Mouse (Mus musculus): ENCODE data around the gene Evi5l.

Evi5l gene

DNA sequence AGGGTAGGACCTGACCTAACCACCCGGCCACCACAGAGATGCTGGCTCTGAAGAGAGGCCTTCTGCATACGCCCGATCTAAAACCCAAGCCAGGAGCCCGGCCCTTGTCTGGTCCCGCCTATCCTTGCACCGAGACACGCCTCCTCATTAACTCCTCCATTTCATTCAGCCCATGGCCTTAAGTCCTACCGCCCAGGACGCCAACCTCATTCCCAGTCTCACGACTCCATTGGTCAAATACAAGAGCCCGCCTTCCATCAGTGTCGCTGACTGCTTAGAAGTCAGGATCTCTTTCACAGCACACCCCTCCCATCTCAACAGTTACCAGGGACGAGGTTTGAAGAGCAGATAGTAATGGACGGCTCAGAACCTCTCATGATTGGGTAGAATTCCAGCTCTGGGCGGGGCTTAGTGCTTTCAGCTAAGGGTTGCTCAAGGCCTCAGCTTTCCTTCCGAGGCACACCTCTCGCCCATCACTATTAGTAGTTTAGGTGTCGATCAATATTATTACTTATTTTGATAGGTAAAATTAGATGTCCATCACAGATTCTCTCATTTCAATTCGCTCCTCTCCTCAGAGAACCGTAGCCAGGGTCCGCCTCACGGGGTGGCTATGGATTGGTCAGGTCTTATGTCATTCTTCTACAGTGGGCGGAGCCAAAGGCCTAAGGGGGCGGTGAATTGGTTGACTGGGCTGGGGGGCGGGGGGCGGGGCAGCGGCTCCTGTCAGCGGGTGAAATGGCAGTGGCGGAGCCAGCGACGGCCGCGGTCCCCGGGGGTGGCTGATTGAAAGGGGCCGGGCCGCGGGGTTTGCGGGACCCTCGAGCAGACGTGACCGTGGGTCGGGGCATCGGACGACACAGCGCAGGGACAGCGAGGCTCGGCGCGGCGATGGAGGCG, at the start of gene Evi5l:
TSS of gene Evi5l (plus strand) at position 716 of the 900 bp plus-strand sequence.
- DNase-seq (ENCODE audit: low spot score) = peak; percentile 99

- no peak for DNase-seq (ENCODE audit: low spot score)
Observed at GRCm38 (mm10) chr8:4133798-4134197, 32.6 kb upstream of the Evi5l start, which contains the start of gene Cd209g. Cd209g (plus strand) TSS chr8:4134098.

- DNase-seq (ENCODE audit: low spot score) = peak; percentile 36
Observed at GRCm38 (mm10) chr8:4139660-4140646, 26.4 kb upstream of the Evi5l start.

GRCm38 (mm10) chr8:4141721-4142120, 24.6 kb upstream of the Evi5l start:
- no peak for DNase-seq (ENCODE audit: low spot score)

- no peak for DNase-seq (ENCODE audit: low spot score)
Observed at GRCm38 (mm10) chr8:4147272-4147671, 19.1 kb upstream of the Evi5l start.

DNA sequence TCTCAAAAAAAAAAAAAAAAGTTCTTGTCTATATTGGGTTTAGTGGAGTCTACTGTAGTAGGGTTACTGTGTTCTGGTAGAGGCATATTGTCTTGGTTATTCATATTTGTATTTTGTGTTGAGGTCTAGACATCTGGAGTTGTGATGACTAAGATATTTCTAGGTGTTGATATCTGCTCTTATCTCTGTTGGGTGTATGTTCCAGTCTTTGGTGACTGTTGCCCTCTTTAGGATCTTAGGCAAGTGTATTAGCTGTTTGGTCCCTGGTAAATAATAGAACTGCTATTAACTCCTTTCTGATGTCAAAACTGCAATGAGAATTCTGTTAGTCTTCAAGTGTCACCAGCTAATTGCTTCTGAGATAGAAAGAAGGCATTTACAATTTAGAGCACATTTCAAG, 11.5 kb upstream of the Evi5l start:
- DNase-seq (ENCODE audit: low spot score) = no peak

GRCm38 (mm10) chr8:4162786-4163185, 3.6 kb upstream of the Evi5l start:
- no peak for DNase-seq (ENCODE audit: low spot score)

GRCm38 (mm10) chr8:4165176-4165851, 1.1 kb upstream of the Evi5l start:
- no peak for DNase-seq (ENCODE audit: low spot score)

DNA sequence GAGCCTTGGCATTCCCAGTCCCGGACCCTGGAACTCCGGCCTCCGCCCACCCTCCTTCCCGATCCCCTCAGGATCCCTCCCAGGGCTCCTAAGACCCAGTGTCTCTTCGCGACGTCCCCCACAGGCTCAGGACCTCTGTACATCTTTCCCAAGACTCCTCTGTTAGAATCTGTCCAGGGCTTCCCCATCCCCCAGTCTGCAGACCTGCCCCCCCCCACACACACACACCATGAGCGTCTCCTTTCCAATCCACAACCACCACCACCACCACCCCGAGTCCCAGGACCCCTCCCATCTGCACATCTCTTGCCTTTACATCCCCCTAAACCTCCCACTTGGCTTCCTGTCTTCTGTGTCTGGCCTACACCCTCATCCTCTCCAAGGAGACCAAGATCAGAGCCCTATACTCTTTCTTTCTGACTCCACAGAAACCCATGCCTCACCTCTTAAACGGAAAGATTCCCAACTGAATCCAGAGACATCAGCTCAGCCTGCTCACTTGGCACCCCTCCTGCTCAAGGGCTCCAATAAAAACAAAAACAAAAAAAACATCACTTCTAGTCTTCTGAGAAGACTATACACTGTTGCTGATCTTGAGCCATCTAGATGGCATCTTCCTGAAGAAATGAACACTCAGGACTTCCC, 636 bp downstream of the Evi5l start:
- DNase-seq (ENCODE audit: low spot score) = no peak

DNA sequence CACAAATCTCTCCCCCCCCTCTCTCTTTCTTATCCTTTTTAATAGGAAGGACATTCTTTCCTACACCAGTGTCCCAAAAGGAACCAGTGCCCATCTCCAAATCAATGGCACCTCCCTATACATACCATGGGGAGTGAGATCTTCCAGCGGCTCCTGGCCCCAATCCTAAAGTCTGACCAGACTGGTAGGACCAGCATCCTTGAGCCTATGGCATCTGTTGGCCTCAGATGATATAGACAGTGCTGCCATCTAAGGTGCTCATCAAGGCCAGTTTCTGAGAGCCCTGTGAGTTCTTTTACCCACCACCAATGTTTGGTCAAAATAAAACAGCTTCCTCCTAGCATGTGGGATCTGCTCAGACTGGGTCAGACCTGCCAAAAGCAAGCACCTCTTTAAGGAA, 1.6 kb downstream of the Evi5l start:
- DNase-seq (ENCODE audit: low spot score) = no peak

GRCm38 (mm10) chr8:4172486-4172885, 6.1 kb downstream of the Evi5l start:
- no peak for DNase-seq (ENCODE audit: low spot score)

DNA sequence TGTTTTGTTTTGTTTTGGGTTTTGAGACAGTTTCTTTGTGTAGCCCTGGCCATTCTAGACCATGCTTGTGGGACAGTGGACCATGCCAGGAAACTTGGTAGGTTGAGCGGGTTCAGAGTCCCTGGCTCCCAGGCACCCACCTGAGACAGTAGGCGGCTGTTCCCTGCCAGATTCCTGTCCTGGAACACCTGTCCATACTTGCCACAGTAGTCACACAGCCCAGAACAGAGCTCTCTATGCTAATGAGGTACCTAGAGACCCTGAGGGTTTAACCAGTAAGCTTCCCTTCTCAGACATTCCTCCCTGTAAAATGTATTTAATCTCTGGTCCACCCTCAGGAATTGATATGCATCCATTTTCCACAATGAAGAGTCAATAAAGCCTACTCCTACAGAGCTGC, 7.7 kb downstream of the Evi5l start:
- no peak for DNase-seq (ENCODE audit: low spot score)

- DNase-seq (ENCODE audit: low spot score) = no peak
Observed at GRCm38 (mm10) chr8:4183409-4183808, 17.0 kb downstream of the Evi5l start.

DNA sequence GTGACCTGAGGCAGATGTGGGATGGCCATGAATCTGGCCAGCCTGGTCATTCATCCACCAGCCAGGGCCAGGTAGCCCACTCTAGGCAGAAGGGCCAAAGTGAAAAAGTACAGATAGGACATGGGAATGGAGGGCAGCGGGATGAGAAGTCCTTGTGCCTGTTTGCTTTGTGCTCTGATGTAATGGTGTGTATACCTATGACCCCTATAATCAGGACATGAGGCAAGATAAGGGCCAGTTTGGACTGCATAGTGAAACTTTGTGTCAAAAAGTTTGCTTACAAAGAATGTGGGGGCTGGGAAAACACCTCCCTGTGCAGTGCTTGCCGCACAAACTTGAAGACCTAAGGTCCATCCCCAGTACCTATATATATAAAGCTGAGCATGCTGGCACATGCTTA, 19.8 kb downstream of the Evi5l start:
- no peak for DNase-seq (ENCODE audit: low spot score)

DNA sequence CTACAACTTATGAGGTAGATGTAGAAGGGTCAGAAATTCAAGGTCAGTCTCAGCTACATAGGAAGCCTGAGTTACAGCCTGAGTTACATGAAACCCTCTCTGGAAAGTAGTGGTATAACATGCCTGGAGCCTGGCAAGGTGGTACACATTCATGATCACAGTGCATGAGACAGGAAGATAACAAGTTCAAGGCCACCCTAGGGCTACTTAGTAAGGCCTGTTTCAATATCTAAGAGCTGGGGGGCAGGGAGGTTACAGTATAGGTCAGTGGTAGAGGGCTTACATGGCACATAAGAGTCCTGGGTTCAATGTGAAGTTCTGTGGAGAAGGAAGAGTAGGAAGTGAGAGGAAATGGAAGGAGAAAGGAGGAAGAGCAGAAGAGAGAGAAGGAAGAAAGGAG, 22.2 kb downstream of the Evi5l start:
- no peak for DNase-seq (ENCODE audit: low spot score)

DNA sequence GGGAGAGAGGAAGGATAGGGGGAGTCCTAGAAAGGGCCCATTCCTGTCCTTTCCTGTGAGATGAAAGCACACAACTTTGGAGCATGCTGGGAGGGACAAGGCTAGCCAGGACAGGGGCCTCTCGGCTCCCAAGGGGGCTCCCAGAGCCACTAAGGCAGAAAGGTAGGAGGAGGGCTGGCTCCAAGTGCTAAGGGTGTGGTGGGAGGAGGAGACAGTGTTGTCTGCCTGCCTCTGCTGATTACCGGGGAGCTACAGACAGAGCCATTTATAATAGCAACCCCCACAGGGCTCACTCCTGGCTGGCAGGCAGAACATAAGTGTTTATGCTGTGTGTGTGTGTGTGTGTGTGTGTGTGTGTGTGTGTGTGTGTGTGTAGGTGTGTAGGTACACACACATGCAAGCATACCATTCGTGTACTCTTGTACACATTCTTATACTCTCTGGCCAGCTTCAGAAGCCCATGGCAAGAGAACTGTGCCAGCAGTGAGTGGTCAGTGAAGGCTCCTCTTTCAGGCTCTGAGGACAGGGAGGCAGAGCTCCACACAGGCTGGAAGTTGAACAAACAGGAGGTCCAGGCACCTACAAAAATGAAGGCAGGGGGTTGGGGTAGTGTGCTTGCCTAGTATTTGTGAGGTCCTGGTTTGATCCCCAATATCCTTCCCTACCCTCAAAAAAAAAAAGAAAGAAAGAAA, 22.8 kb downstream of the Evi5l start:
- DNase-seq (ENCODE audit: low spot score) = no peak

DNA sequence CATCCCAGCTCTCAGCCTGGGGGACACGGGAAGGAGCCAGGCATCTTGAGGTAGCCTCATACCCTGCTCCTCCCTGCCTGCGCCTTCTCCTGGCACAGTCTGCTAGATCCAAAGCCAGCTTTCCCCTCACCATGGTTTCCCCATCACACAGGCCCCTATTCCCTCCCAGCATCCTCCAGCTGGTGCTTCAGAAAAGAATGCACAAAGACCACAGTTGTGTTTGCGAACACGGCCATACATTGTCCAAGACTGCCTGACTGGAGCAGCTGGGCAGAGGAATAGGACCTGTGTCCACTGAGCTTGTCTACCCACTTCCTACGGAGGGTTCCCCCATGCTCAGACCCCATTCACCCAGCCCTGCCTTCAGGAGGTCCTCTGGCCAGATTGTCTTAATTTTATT, 25.9 kb downstream of the Evi5l start:
- DNase-seq (ENCODE audit: low spot score) = no peak

- peak; percentile 63 for DNase-seq (ENCODE audit: low spot score)
Observed at GRCm38 (mm10) chr8:4192807-4193587, 26.6 kb downstream of the Evi5l start.

DNA sequence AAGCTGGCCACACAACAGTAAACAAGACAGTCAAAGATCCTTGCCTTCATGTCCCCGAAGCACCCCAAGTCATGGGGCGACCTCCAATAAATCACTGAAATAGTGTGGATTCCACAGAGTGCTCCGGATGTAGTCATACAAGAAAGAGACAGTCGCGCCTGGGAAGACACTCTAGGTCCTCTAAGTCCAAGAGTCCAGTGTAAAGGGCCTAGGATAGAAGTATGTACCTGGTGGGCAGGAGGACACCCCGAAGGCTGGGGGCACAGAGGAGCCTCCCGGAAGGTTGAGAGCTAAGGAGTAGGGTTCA, 27.2 kb downstream of the Evi5l start:
- no peak for DNase-seq (ENCODE audit: low spot score)

GRCm38 (mm10) chr8:4201321-4201720, 35.0 kb downstream of the Evi5l start:
- no peak for DNase-seq (ENCODE audit: low spot score)
